In genomic region chr3:116138081-116138480, GRCm38 (mm10) we compare ENCODE assay signal across 29 mouse cellular contexts. TPM values are rescaled to one million over a fixed set of nuclear protein-coding genes. Genes with fewer than 3 reads are reported as not detected.
A peak's percentile ranks its signal among the peaks of the same experiment; 100 is the strongest.
DNase-seq lines count a peak whose midpoint lies in the region; ATAC-seq lines count a peak whose summit lies in the region.
"Had no signal": no experiment of that assay in that cellular context is flagged by ENCODE, and none has a peak within 500 bp of the region (broad histone marks: within the 10 kb centered on the region; RNA-seq: fewer than 3 reads in every experiment).

No protein-coding gene starts in this region.

- no peaks in the 10 kb centered on the region for H3K27me3 ChIP-seq in heart, embryonic 10.5 days (ENCODE audit: insufficient read depth, poor library complexity, severe bottlenecking)
- no peaks in the 10 kb centered on the region for H3K27me3 ChIP-seq in heart, embryonic 15.5 days
- H3K27me3 ChIP-seq: CH12.LX; hindbrain, embryonic 13.5 days; limb, embryonic 12.5 days; liver, embryonic 12.5 days; megakaryocyte, embryonic 14.5 days; midbrain, embryonic 13.5 days; Patski; stomach, embryonic 15.5 days had no signal

- H3K4me1 ChIP-seq in heart, embryonic 10.5 days, result peaks cover 41% of the 10 kb centered on the region
- H3K4me1 ChIP-seq in heart, embryonic 15.5 days (replicated peaks), result peaks cover 24% of the 10 kb centered on the region
- H3K4me1 ChIP-seq: hindbrain, embryonic 13.5 days; limb, embryonic 12.5 days; midbrain, embryonic 13.5 days; stomach, embryonic 15.5 days had no signal

- peak; percentile 58 for DNase-seq in heart, adult 8-10 months (ENCODE audit: low spot score)
- DNase-seq in heart, postnatal 14 days, result no peak
- peak; percentile 60 for DNase-seq in NIH3T3 (ENCODE audit: low read depth)
- DNase-seq in heart, embryonic 10.5 days (ENCODE audit: low spot score), result no peak
- DNase-seq in frontal cortex, postnatal 10 days (ENCODE audit: low spot score in 2 of 2), result no peak
- DNase-seq in kidney, postnatal 25 days, result no peak
- DNase-seq: adrenal gland, postnatal 14 days; cerebellum, adult 11 months; cerebellum, adult 9-10 months; cerebellum, postnatal 36 days; kidney, adult 8-10 months; kidney, postnatal 10 days; liver, postnatal 0 days; lung, postnatal 36 days; retina, postnatal 1 day; right cerebral cortex, postnatal 14 days had no signal

- no peaks in the 10 kb centered on the region for H3K36me3 ChIP-seq in heart, embryonic 10.5 days
- H3K36me3 ChIP-seq in heart, embryonic 15.5 days, result no peaks in the 10 kb centered on the region
- H3K36me3 ChIP-seq: hindbrain, embryonic 13.5 days; limb, embryonic 12.5 days; liver, embryonic 12.5 days; midbrain, embryonic 13.5 days; stomach, embryonic 15.5 days had no signal

- WGBS in heart, embryonic 10.5 days, result 48% methylated on average over 5 of the region's 5 CpGs
- WGBS in heart, embryonic 15.5 days, result 42% methylated on average over 5 of the region's 5 CpGs

- H3K9ac ChIP-seq in heart, embryonic 15.5 days, result no peak overlapping the region
- H3K9ac ChIP-seq: hindbrain, embryonic 13.5 days; limb, embryonic 12.5 days; liver, embryonic 12.5 days; liver, postnatal 0 days; midbrain, embryonic 13.5 days; stomach, embryonic 15.5 days had no signal

- ATAC-seq in heart, embryonic 15.5 days (replicated peaks; ENCODE audit: insufficient number of reproducible peaks, insufficient read depth, low FRiP score, low read depth), result peak; percentile 55; the same call in 1 of the 2 replicates
- no peak for ATAC-seq in erythroid progenitor cell, adult 5-6 weeks (replicated peaks; ENCODE audit: low FRiP score, poor library complexity, severe bottlenecking)
- ATAC-seq: forebrain, embryonic 16.5 days; intestine, embryonic 16.5 days; liver, embryonic 12.5 days; liver, postnatal 0 days; midbrain, embryonic 13.5 days; Patski had no signal

- intact Hi-C loops in heart, postnatal 14 days (cut with DNase I), result no loop called here

- H3K27ac ChIP-seq in heart, embryonic 10.5 days, result peak overlapping the region; percentile 10; the same call in 1 of the 2 replicates
- peak overlapping the region; percentile 45 for H3K27ac ChIP-seq in heart, embryonic 15.5 days
- H3K27ac ChIP-seq: hindbrain, embryonic 13.5 days; limb, embryonic 12.5 days; liver, embryonic 12.5 days; midbrain, embryonic 13.5 days; stomach, embryonic 15.5 days had no signal

- no peak overlapping the region for H3K4me3 ChIP-seq in heart, embryonic 10.5 days
- no peak overlapping the region for H3K4me3 ChIP-seq in heart, embryonic 15.5 days
- H3K4me3 ChIP-seq: hindbrain, embryonic 13.5 days; limb, embryonic 12.5 days; liver, embryonic 12.5 days; megakaryocyte, embryonic 14.5 days; midbrain, embryonic 13.5 days; stomach, embryonic 15.5 days had no signal

- H3K9me3 ChIP-seq in heart, embryonic 10.5 days, result no peaks in the 10 kb centered on the region
- H3K9me3 ChIP-seq in heart, embryonic 15.5 days (replicated peaks), result no peaks in the 10 kb centered on the region
- H3K9me3 ChIP-seq: hindbrain, embryonic 13.5 days; limb, embryonic 12.5 days; liver, embryonic 12.5 days; megakaryocyte, embryonic 14.5 days; midbrain, embryonic 13.5 days; stomach, embryonic 15.5 days had no signal

- no peak overlapping the region for H3K4me2 ChIP-seq in heart, embryonic 15.5 days
- H3K4me2 ChIP-seq: hindbrain, embryonic 13.5 days; limb, embryonic 12.5 days; liver, embryonic 12.5 days; midbrain, embryonic 13.5 days; stomach, embryonic 15.5 days had no signal

RNA-seq across cellular contexts. Expression of gene Vcam1, which starts 8.6 kb away (rescaled TPM):
- 10 to 100 TPM; 16.0 to 19.8 (median 16.5) TPM for total RNA-seq in heart, adult 8-10 months (2022)
- total RNA-seq in heart, postnatal 14 days (2021), result 10 to 100 TPM; 11.4 to 14.2 TPM
- 61.3 and 66.1 TPM in 2 replicates for polyA plus RNA-seq in heart, embryonic 10.5 days (2016; fragmentation: Nextera tagmentation; extraction: Ambion mirVana)
- polyA plus RNA-seq in heart, embryonic 15.5 days (2015; fragmentation: Nextera tagmentation; extraction: Ambion mirVana), result 77.8 and 78.2 TPM in 2 replicates
- 122 and 150 TPM in 2 replicates for total RNA-seq in erythroid progenitor cell, adult 5-6 weeks (2015; ENCODE audit: low replicate concordance)
- 75.3 and 92.5 TPM in 2 replicates for total RNA-seq in erythroid progenitor cell, adult 5-6 weeks (2017; ENCODE audit: low replicate concordance)
- total RNA-seq: monocyte, adult 5-6 weeks had no signal

Comparison
In these comparisons a context has a peak if more than half of its experiments do, and no peak if none do; other contexts are left out.
1. DNase-seq: peak in heart, adult 8-10 months (single experiment) and NIH3T3 (single experiment); none in heart, postnatal 14 days (0 of 2), heart, embryonic 10.5 days (single experiment), frontal cortex, postnatal 10 days (0 of 2) and kidney, postnatal 25 days (0 of 2).